ENCODE assay signal across 31 mouse cellular contexts in genomic region chr12:104190852-104191251, GRCm38 (mm10). TPM values are rescaled to one million over a fixed set of nuclear protein-coding genes. Genes with fewer than 3 reads are reported as not detected.
A peak's percentile ranks its signal among the peaks of the same experiment; 100 is the strongest.
DNase-seq lines count a peak whose midpoint lies in the region; TF ChIP-seq lines count a peak whose summit lies in the region.
"Had no signal": no experiment of that assay in that cellular context is flagged by ENCODE, and none has a peak within 500 bp of the region (broad histone marks: within the 10 kb centered on the region; RNA-seq: fewer than 3 reads in every experiment).

No protein-coding gene starts in this region.

- TF ChIP-seq CTCF in brain, embryonic 14.5 days (IDR thresholded peaks at IDR 0.05; ENCODE audit: borderline replicate concordance, extremely low read depth, insufficient read depth, insufficient read length), result no peak

- no peaks in the 10 kb centered on the region for H3K4me1 ChIP-seq in heart, embryonic 10.5 days
- H3K4me1 ChIP-seq: embryonic facial prominence, embryonic 12.5 days; embryonic facial prominence, embryonic 15.5 days; forebrain, embryonic 15.5 days; hindbrain, embryonic 10.5 days; hindbrain, embryonic 13.5 days; intestine, embryonic 15.5 days had no signal

- TF ChIP-seq POLR2A in brain, embryonic 14.5 days (IDR thresholded peaks at IDR 0.05; ENCODE audit: borderline replicate concordance, extremely low read depth, insufficient read depth, insufficient read length, poor library complexity, severe bottlenecking), result no peak

- H3K27ac ChIP-seq in heart, embryonic 10.5 days, result no peak overlapping the region
- H3K27ac ChIP-seq: embryonic facial prominence, embryonic 12.5 days; embryonic facial prominence, embryonic 15.5 days; forebrain, embryonic 15.5 days; gastrocnemius, adult 2 months; heart, adult 2 months; hindbrain, embryonic 10.5 days; hindbrain, embryonic 13.5 days; intestine, embryonic 15.5 days had no signal

- no peaks in the 10 kb centered on the region for H3K36me3 ChIP-seq in heart, embryonic 10.5 days
- H3K36me3 ChIP-seq: embryonic facial prominence, embryonic 12.5 days; embryonic facial prominence, embryonic 15.5 days; forebrain, embryonic 15.5 days; G1E; hindbrain, embryonic 10.5 days; hindbrain, embryonic 13.5 days; intestine, embryonic 15.5 days had no signal

- H3K9me3 ChIP-seq in heart, embryonic 10.5 days, result no peaks in the 10 kb centered on the region
- H3K9me3 ChIP-seq: embryonic facial prominence, embryonic 12.5 days; embryonic facial prominence, embryonic 15.5 days; forebrain, embryonic 15.5 days; hindbrain, embryonic 10.5 days; hindbrain, embryonic 13.5 days; intestine, embryonic 15.5 days had no signal

- DNase-seq in adrenal gland, adult 2 months, result peak; percentile 27
- no peak for DNase-seq in adrenal gland, adult 8-10 months
- peak; percentile 9 for DNase-seq in heart, embryonic 10.5 days (ENCODE audit: low spot score)
- no peak for DNase-seq in heart, postnatal 4 days
- DNase-seq in brain, embryonic 14.5 days (ENCODE audit: low read depth), result peak; percentile 2
- no peak for DNase-seq in cerebellum, postnatal 10 days
- DNase-seq: adrenal gland, postnatal 14 days; B cell, adult 2 months; cerebellum, adult 18-20 months; cerebellum, adult 9-10 months; cerebellum, postnatal 25 days; gastrocnemius, adult 2 months; gastrocnemius, postnatal 14 days; heart, adult 2 months; kidney, adult 11 months; kidney, adult 8-10 months had no signal

- no peak overlapping the region for H3K4me3 ChIP-seq in heart, embryonic 10.5 days
- H3K4me3 ChIP-seq: embryonic facial prominence, embryonic 12.5 days; embryonic facial prominence, embryonic 15.5 days; forebrain, embryonic 15.5 days; gastrocnemius, adult 2 months; heart, adult 2 months; hindbrain, embryonic 10.5 days; hindbrain, embryonic 13.5 days; intestine, embryonic 15.5 days had no signal

- 0 out of 2 replicates have a peak, but pooled peaks cover 6% of the 10 kb centered on the region for H3K27me3 ChIP-seq in heart, embryonic 10.5 days (ENCODE audit: insufficient read depth, poor library complexity, severe bottlenecking)
- H3K27me3 ChIP-seq: CH12.LX; embryonic facial prominence, embryonic 12.5 days; embryonic facial prominence, embryonic 15.5 days; forebrain, embryonic 15.5 days; hindbrain, embryonic 13.5 days; intestine, embryonic 15.5 days had no signal

RNA-seq across cellular contexts. Expression of gene Serpina3f, which starts 23.5 kb away (rescaled TPM):
- total RNA-seq in adrenal gland, adult 2 months (2021), result under 1 TPM; 0.24 to 0.29 TPM
- polyA plus RNA-seq in adrenal gland, adult 2 months (2012; rRNA removed), result 0.04 and 0.10 TPM in 2 replicates
- total RNA-seq in adrenal gland, adult 8-10 months (2022), result under 1 TPM in 3 of 4 experiments, not detected in 1; 0.35 to 0.78 (median 0.38) TPM
- polyA plus RNA-seq in heart, embryonic 10.5 days (2016; fragmentation: Nextera tagmentation; extraction: Ambion mirVana), result not detected in 2 replicates
- total RNA-seq in heart, postnatal 4 days (2021), result not detected
- 0.10 and 0.15 TPM in 2 replicates for polyA plus RNA-seq in brain, embryonic 14.5 days (2012; rRNA removed)
- total RNA-seq: gastrocnemius, adult 2 months; gastrocnemius, postnatal 14 days; gastrocnemius, postnatal 4 days had no signal
- polyA plus RNA-seq: embryonic facial prominence, embryonic 15.5 days; G1E; heart, embryonic 11.5 days; heart, embryonic 14.5 days; hindbrain, embryonic 10.5 days; hindbrain, embryonic 13.5 days had no signal

RNA-seq across cellular contexts. Expression of gene Serpina3c, which starts 37.2 kb away (rescaled TPM):
- total RNA-seq in adrenal gland, adult 2 months (2021), result 10 to 100 TPM; 20.6 to 23.9 TPM
- polyA plus RNA-seq in adrenal gland, adult 2 months (2012; rRNA removed), result 8.6 and 9.8 TPM in 2 replicates
- total RNA-seq in adrenal gland, adult 8-10 months (2022), result 10 to 100 TPM in 3 of 4 experiments, 1 to 10 TPM in 1; 8.3 to 18.3 (median 13.6) TPM
- polyA plus RNA-seq in heart, embryonic 10.5 days (2016; fragmentation: Nextera tagmentation; extraction: Ambion mirVana), result not detected in 2 replicates
- under 1 TPM in 1 of 2 experiments, not detected in 1; 0.17 TPM for total RNA-seq in heart, postnatal 4 days (2021)
- polyA plus RNA-seq in brain, embryonic 14.5 days (2012; rRNA removed), result not detected in 2 replicates
- total RNA-seq: CH12.LX; common myeloid progenitor, adult 5-6 weeks had no signal
- polyA plus RNA-seq: activated CD4-positive, CD25-positive, alpha-beta regulatory T cell, adult 4 months; embryonic facial prominence, embryonic 12.5 days; forebrain, embryonic 11.5 days; forebrain, embryonic 15.5 days; G1E; heart, embryonic 11.5 days; heart, embryonic 14.5 days; hindbrain, embryonic 10.5 days; hindbrain, embryonic 13.5 days; hindbrain, embryonic 16.5 days; intestine, embryonic 15.5 days had no signal

RNA-seq across cellular contexts. Expression of gene Serpina3g, which starts 45.2 kb away (rescaled TPM):
- total RNA-seq in adrenal gland, adult 2 months (2021), result 1 to 10 TPM; 3.4 to 4.1 TPM
- 5.4 and 11.3 TPM in 2 replicates for polyA plus RNA-seq in adrenal gland, adult 2 months (2012; rRNA removed)
- total RNA-seq in adrenal gland, adult 8-10 months (2022), result 1 to 10 TPM; 3.0 to 9.9 (median 3.8) TPM
- polyA plus RNA-seq in heart, embryonic 10.5 days (2016; fragmentation: Nextera tagmentation; extraction: Ambion mirVana), result 0.20 and 0.59 TPM in 2 replicates
- 1 to 10 TPM in 1 of 2 experiments, under 1 TPM in 1; 0.83 to 1.7 TPM for total RNA-seq in heart, postnatal 4 days (2021)
- 0.33 and 0.57 TPM in 2 replicates for polyA plus RNA-seq in brain, embryonic 14.5 days (2012; rRNA removed)
- total RNA-seq: gastrocnemius, postnatal 14 days had no signal
- polyA plus RNA-seq: forebrain, embryonic 11.5 days; G1E; hindbrain, embryonic 10.5 days had no signal

Comparison
In these comparisons a context has a peak if more than half of its experiments do, and no peak if none do; other contexts are left out.
1. DNase-seq: peak in adrenal gland, adult 2 months (single experiment), heart, embryonic 10.5 days (single experiment) and brain, embryonic 14.5 days (single experiment); none in adrenal gland, adult 8-10 months (single experiment), heart, postnatal 4 days (single experiment) and cerebellum, postnatal 10 days (0 of 2).
2. RNA of gene Serpina3c, which starts 37.2 kb away (total RNA-seq): 20.6 to 23.9 TPM in adrenal gland, adult 2 months and 8.3 to 18.3 TPM in adrenal gland, adult 8-10 months; 0.17 TPM in heart, postnatal 4 days; every median in the first group is over 4 times any median in the second.